Mouse (Mus musculus): ENCODE measurements around the gene Golim4. TPM values are rescaled to one million over a fixed set of nuclear protein-coding genes. Genes with fewer than 3 reads are reported as not detected.

Golim4 gene
- total RNA-seq, 2 experiments from 2014 or later, result 39.8 to 104 TPM

- DNase-seq (ENCODE audit: low spot score in 2 of 2), result peak in 1 of 2 experiments; percentile 31
These were observed 26.7 kb downstream of the Golim4 start for GRCm38 (mm10) chr3:75929926-75930548.

DNA sequence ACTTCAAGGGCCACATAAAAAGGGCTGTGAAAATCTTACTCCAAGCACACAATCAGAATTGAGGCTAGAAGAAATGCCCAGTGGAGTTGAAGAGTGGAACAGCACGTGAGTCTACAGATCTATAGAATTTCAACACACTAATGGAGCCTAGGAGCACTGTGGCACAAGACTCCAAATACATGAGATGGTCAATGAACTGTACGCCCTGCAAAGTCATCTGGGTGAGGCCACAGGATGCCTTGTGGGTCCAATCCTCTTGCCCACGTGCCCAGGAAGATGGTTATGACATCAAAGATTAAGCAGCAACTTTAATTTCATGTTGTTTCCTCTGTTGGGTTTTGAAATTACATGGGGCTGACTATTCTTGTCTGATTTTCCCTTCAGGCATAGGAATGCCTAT is 30.4 kb downstream of the Golim4 start:
- no peak for DNase-seq (ENCODE audit: low spot score in 2 of 2)

GRCm38 (mm10) chr3:75925123-75925522 is 31.6 kb downstream of the Golim4 start:
- DNase-seq (ENCODE audit: low spot score in 2 of 2), result no peak

GRCm38 (mm10) chr3:75917770-75918503 is 38.8 kb downstream of the Golim4 start:
- no peak for DNase-seq (ENCODE audit: low spot score in 2 of 2)

GRCm38 (mm10) chr3:75912786-75913185 is 44.0 kb downstream of the Golim4 start:
- no peak for DNase-seq (ENCODE audit: low spot score in 2 of 2)

DNA sequence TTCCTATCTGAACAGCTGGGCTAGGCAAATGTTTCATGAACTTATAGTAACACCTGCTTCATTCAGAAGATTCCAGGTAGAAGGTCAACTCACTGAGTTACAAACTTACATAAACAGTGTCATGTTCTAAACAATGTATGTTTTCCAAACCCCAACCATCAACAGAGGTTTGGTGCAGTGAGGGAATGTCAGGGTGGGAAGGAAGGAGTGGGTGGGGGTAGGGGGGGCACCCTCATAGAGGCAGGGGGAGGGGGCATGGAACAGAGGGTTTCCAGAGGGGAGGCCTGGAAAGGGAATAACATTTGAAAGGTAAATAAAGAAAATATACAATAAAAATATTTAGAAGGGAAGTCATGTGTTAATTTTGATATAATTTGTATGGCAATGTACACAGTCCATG is 46.0 kb downstream of the Golim4 start:
- DNase-seq (ENCODE audit: low spot score in 2 of 2), result no peak

DNA sequence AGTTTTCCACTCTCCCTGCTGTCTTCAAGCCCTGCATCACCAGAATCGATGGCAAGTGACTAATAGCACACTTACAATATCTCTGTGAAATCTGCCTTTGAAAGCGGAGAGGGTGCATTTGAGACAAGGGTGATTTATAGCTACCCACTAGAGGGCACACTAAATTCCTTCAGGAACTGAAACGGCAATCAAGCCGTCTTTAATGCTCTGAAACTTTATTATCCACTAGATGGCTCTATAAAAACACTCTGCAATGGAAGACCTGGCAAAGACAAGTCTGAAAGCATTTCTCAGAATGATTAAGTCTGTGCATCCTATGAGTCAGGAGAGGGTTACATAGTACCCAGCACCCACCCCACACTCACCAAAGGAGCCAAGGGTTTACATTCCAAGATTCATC is 46.5 kb downstream of the Golim4 start:
- DNase-seq (ENCODE audit: low spot score in 2 of 2), result no peak

GRCm38 (mm10) chr3:75901903-75902598 is 54.7 kb downstream of the Golim4 start:
- no peak for DNase-seq (ENCODE audit: low spot score in 2 of 2)

DNA sequence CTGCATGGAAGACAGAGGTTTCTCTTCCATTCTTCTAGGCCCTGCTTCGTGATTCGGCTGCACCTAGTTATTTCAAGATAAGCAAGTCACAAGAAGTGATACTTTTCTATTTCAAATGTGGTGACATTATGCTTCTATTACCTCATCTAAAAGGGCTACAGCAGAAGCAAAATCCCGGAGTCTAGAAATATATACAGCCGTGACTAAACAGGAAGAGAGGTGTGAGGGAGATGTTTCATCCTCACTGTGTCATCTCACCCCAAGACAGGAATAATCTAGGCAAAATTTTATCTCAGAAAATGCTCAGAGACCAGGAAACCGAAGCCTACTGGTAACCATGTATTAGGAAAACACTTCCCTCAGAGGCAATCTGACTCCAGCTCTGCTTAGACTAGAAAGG is 61.7 kb downstream of the Golim4 start:
- no peak for DNase-seq (ENCODE audit: low spot score in 2 of 2)

DNA sequence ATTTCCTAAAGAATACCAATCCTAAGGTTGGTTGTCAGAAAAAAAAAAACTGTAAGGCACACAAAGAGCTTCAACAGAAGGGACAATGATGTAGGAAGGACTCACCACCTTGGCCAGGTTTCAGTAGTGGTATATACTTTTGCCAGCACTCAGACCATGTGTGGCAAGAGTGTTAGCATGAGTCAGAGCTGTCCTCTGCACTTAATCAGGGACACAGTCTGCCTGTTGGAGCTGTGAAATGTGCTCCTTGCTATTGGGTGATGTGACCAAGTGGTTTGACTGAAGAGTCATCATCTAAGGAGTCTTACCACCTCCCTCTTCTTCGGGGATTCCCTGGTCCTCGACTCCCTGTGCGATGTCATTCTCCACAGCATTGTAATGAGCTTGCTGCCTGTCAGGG is 65.2 kb downstream of the Golim4 start:
- DNase-seq (ENCODE audit: low spot score in 2 of 2), result no peak

DNA sequence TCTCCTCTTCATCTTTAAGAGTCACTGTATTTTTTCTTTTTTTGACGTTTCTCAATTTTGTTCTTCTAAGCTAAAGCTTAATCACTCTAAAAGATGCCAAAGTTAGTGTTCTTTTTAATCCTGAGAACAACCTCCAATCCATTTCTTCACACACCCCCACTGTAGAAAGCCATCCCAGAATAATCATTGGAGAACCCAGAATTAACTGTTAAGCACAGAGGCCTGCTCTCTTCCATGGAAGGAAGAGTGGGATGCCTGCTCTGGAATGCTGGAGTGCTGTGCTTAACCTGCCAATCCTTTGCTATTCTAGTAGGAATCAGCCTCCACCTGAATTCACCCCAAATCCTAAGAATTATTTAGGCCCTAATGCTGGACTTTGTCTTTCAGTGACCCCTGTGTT is 67.4 kb downstream of the Golim4 start:
- no peak for DNase-seq (ENCODE audit: low spot score in 2 of 2)

- no peak for DNase-seq (ENCODE audit: low spot score in 2 of 2)
These were observed 75.2 kb downstream of the Golim4 start for GRCm38 (mm10) chr3:75881582-75881981.

GRCm38 (mm10) chr3:75879269-75879668 is 77.5 kb downstream of the Golim4 start:
- no peak for DNase-seq (ENCODE audit: low spot score in 2 of 2)

DNA sequence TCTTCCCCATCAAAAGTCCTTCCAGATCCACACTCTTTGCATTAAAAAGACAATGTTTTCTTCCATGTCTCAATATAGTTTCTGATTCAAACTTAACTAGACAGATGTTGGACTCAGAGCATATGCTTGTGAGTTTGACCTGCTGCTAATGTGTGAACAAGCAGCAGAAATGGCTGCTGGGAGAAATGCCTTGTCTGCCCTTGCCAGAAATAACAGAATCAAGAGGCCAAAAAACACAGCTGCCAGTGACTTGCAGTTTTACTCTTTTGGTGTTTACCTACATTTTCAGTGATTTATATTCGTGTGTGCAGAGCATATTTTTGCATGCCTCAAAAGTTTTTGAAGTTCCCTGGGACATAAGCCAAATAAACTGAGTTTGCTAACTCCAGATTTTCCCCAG is 87.9 kb downstream of the Golim4 start:
- no peak for DNase-seq (ENCODE audit: low spot score in 2 of 2)

GRCm38 (mm10) chr3:75864203-75864602 is 92.5 kb downstream of the Golim4 start:
- DNase-seq (ENCODE audit: low spot score in 2 of 2), result no peak

- peak; percentile 29 to 44 for DNase-seq (ENCODE audit: low spot score in 2 of 2)
These were observed 95.1 kb downstream of the Golim4 start for GRCm38 (mm10) chr3:75861677-75862076.

DNA sequence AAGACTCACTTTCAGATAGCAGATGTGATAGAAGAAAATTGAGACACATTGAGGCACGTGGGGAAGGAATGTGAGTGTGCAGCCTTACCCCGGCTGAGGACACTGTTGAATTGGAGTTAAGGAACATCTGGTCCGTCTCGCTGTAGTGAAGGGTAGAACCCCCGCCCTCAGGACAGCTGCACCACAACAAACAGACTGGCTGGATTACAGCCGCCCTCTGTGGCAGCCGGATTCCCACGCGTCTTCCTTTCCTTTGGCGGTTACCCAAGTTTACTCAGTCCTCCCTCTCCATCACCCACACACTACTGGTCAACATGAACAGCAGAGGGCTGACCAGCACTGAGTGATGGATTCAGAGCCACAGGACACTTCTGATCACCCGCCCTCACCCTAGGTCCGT is 96.0 kb downstream of the Golim4 start:
- DNase-seq (ENCODE audit: low spot score in 2 of 2), result no peak

DNA sequence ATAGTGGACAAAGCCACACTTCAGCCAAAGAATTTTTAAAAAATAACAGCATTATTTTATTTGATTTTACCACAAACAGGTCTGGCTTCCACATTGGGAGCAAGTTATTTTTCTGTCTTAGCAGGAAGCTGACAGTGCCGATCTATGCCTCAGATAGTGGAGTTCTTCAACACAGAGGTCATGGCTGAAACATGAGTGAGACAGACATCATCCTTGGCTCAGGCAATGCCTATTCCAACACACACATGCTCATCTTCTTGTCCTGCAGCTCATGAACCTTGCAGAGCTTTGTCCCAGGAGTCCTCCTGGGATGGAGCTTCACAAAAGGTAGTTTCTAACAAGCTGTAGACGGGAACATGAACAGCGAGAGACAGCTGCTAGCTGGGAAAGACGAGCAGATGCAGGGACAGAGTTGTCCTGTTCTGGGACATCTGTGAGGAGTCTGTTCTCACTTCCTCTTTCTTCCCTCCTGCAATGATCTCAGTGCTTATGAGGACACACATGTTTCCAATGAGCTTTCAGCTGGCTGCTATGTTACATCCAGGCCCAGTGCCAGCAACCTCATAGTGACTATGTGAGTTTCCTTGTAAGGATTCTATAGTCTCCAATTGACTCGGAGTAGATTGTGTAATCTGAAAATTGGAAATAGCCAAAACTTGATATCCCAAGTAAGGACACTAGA is 121.3 kb downstream of the Golim4 start:
- no peak for DNase-seq (ENCODE audit: low spot score in 2 of 2)

- no peak for DNase-seq (ENCODE audit: low spot score in 2 of 2)
These were observed 121.9 kb downstream of the Golim4 start for GRCm38 (mm10) chr3:75834827-75835226.

Measured in adrenal gland, adult 18-20 months (tissue).